Mouse (Mus musculus) limb, embryonic 14.5 days (tissue): ENCODE measurements around the gene Capn7. TPM values are rescaled to one million over a fixed set of nuclear protein-coding genes. Genes with fewer than 3 reads are reported as not detected.

Experiments used
- ATAC-seq: fragments of 200-750 bp; cut with Nextera tagmentation; 2 replicates; pipeline ENCODE4 v1.8.0; 2017; ENCODE audit warnings: low read depth, moderate number of reproducible peaks, moderate TSS enrichment; ENCODE audit not compliant: low FRiP score
- DNase-seq: peaks from one replicate; pipeline ENCODE4 v3.0.0-alpha.2; 2015; ENCODE audit warnings: low spot score
- H3K27ac ChIP-seq: fragments of 300-500 bp; sonication (generic); replicated peaks from 2 replicates; pipeline ENCODE4 v1.5.1; 2014; ENCODE audit warnings: low read depth, mild to moderate bottlenecking, low read length, moderate library complexity, mixed read lengths
- H3K27me3 ChIP-seq: fragments of 300-500 bp; sonication (generic); 2 replicates; pipeline ENCODE4 v1.6.1; 2014; ENCODE audit warnings: low read length, mixed read lengths; ENCODE audit not compliant: control insufficient read depth, insufficient read depth
- H3K36me3 ChIP-seq: fragments of 300-500 bp; sonication (generic); 2 replicates; pipeline ENCODE4 v1.6.1; 2014; ENCODE audit warnings: mild to moderate bottlenecking, low read length, moderate library complexity, mixed read lengths; ENCODE audit not compliant: control insufficient read depth, insufficient read depth
- H3K4me1 ChIP-seq: fragments of 300-500 bp; sonication (generic); 2 replicates; pipeline ENCODE4 v1.6.1; 2014; ENCODE audit warnings: antibody characterized with exemption, low read length, mixed read lengths; ENCODE audit not compliant: control insufficient read depth, insufficient read depth
- H3K4me2 ChIP-seq: fragments of 300-500 bp; sonication (generic); replicated peaks from 2 replicates; pipeline ENCODE4 v1.6.1; 2014; ENCODE audit warnings: low read depth, mild to moderate bottlenecking, low read length, moderate library complexity; ENCODE audit not compliant: severe bottlenecking
- H3K4me3 ChIP-seq: fragments of 300-500 bp; sonication (generic); replicated peaks from 2 replicates; pipeline ENCODE4 v1.5.1; 2014; ENCODE audit warnings: low read length
- H3K9ac ChIP-seq: fragments of 300-500 bp; sonication (generic); 2 replicates; pipeline ENCODE4 v1.6.1; 2014; ENCODE audit warnings: mild to moderate bottlenecking, low read depth, low read length, moderate library complexity; ENCODE audit not compliant: severe bottlenecking
- H3K9me3 ChIP-seq: fragments of 300-500 bp; sonication (generic); 2 replicates; pipeline ENCODE4 v1.6.1; 2016; ENCODE audit warnings: low read length; ENCODE audit not compliant: control insufficient read depth
- POLR2A ChIP-seq: fragments of 200-500 bp; IDR thresholded peaks from 2 replicates; pipeline ENCODE4 v1.8.0; 2012; ENCODE audit warnings: inconsistent platforms, mild to moderate bottlenecking, moderate library complexity, borderline replicate concordance; ENCODE audit not compliant: insufficient read depth, insufficient read length; ENCODE audit errors: extremely low read depth
- WGBS: fragments of 180-500 bp; shearing (Covaris S2); extraction: QIAGEN DNeasy Blood & Tissue Kit; methylation state at CpG from one replicate; pipeline ENCODE4 v1.1.7; 2014; 5-methylcytosine and 5-hydroxymethylcytosine counted together
- polyA plus RNA-seq, 2 experiments: library from polyadenylated mRNA; depleted of rRNA in 1 of 2; stranded (reverse) in 1 of 2; unstranded in 1 of 2; fragments of >200 nt; fragmentation: Nextera tagmentation in 1 of 2; extraction: Ambion mirVana in 1 of 2; gene quantifications; 2 replicates each; pipeline versions ENCODE4 v1.2.1 to v1.2.3; 2012 to 2014

The Capn7 gene
- polyA plus RNA-seq, 2 experiments = 44.1 to 44.7 TPM

DNA sequence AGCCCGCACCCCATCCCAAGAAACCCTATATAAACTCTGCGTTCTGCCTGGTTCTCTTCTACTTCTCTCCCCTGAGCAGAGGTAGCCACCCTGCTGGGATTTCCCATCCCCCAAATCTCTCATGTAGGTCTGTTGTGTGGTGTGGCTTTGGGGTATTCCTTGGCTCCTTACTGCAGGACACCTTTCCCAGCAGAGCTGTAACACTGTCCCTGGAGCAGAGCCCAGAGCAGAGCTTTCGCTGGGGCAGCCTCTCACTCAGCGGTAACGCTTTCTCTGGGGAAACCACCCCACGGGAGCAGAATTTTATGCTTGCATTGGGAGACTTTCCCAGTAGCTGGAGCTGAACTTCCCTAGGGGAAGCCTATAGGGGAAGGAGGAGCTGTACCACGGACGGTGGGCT lies 45.8 kb downstream of the Capn7 start:
- Histone ChIP-seq H3K4me3 (no peak overlapping the region), H3K4me2 (no peak overlapping the region), H3K9ac (no peak overlapping the region), H3K9me3 (no peaks in the 10 kb centered on the region), H3K27me3 (no peaks in the 10 kb centered on the region), H3K4me1 (peaks cover 11% of the 10 kb centered on the region), H3K27ac (no peak overlapping the region), H3K36me3 (peaks cover 28% of the 10 kb centered on the region)
- TF ChIP-seq POLR2A = no peak
- ATAC-seq (no peak), DNase-seq (no peak)
- 79% methylated on average over 8 of the region's 8 CpGs for WGBS

DNA sequence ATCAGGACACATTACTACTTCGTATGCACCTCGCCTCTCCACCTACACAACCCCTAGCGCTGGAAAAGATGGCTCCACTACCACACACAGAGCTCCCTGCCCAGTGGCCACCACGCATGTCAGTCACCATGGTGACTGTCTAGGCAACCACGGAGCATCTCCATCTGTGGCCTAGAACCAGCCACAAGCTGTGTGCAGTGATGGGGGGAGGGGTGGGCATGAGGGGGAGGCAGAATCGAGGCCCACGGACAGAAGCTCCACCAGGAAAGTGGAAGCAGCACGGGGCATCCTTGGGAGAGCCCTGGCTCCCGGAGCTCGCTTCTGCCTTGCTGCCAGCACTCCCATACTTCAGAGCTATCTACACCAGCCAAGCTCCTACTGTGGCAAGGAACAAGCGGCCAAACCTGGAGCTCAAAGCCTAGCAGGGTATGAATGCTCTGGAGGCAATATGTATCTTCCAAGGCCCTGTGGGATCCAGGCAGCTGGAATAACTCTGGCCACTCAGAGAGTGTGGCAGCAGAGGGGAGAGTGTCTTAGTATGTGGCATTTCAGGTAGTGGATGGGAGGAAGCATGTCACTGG lies 47.1 kb downstream of the Capn7 start:
- 88% methylated on average over 11 of the region's 11 CpGs for WGBS
- H3K9me3 ChIP-seq = no peaks in the 10 kb centered on the region
- H3K4me3 ChIP-seq = no peak overlapping the region
- no peak for TF ChIP-seq POLR2A
- H3K4me1 ChIP-seq = peaks cover 18% of the 10 kb centered on the region
- DNase-seq = no peak
- no peak overlapping the region for H3K4me2 ChIP-seq
- no peaks in the 10 kb centered on the region for H3K27me3 ChIP-seq
- H3K36me3 ChIP-seq = peaks cover 21% of the 10 kb centered on the region
- no peak overlapping the region for H3K9ac ChIP-seq
- ATAC-seq = no peak
- H3K27ac ChIP-seq = no peak overlapping the region

DNA sequence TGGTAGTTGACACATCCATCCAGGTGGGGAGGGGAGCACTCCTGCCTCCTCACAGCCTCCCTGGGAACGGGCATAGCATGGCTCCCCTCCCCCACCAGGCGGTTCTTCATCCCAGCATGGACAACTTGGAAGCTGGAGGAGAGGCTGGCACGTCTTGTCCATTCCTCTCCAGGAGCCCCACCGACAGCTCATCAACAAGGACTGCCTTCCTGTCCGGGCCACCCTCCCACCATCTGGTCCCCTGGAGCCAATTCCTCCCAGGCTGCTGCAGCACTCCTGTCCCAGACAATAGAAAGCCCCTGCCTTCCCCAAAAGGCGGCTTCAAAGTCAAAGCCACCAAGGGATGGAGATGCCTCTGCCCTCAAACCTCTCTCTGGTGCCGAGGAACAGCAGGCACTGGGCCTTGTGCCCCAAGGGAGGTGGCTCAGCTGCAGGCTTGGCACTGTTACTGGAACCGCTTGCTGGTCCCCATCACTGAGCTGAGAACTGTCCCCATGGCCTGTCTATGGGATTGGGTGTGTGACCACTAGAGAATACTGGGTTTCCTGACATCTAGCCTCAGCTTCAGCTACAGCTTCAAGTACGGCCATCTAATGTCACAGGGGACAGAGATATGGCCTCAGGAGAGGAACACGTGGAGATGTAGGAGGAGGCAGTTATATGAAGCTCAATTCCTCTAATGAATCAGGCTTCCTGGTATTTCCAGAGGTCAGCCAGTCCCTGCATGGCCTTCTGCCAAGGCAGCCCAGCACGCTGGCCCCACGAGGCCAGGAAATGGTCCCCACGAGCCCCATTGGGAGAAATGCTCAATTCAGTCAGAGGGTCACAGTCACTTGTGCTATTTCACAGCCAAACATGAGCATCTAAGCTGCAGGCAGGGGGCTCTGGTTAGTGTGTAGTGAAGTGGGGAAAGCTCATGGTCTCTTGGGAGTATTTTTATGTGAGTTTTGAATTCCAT lies 48.2 kb downstream of the Capn7 start:
- Histone ChIP-seq H3K4me2 (no peak overlapping the region), H3K27me3 (no peaks in the 10 kb centered on the region), H3K27ac (0 out of 2 replicates have a peak overlapping the region, but pooled peaks have one; percentile 38), H3K36me3 (peaks cover 14% of the 10 kb centered on the region; the same call in 1 of the 2 replicates), H3K4me3 (no peak overlapping the region), H3K4me1 (peaks cover 20% of the 10 kb centered on the region), H3K9me3 (no peaks in the 10 kb centered on the region), H3K9ac (0 out of 2 replicates have a peak overlapping the region, but pooled peaks have one; percentile 25)
- TF ChIP-seq POLR2A = no peak
- peak; percentile 36; the same call in 1 of the 2 replicates for ATAC-seq
- WGBS = 61% methylated on average over 13 of the region's 13 CpGs
- peak; percentile 54 for DNase-seq

DNA sequence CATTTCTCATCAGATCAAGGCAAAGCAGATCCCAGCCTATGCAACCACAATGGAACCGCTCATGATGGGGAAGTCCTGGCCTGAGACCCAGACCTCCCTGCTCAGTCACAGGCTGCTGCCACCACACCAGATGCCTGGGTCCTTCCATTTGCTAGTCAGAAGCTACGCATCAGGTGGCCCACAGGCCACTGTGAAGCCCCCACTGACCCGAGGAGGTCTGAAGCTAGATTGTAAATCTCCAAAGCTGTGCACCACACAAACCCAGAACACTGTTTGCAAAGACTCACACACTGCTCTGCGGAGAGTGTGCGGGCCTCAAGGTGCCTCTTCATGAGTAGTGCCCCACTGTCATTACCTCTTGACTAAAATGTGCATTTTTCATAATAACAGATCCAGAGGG lies 49.0 kb downstream of the Capn7 start:
- DNase-seq = no peak
- H3K27ac ChIP-seq = peak overlapping the region; percentile 63

DNA sequence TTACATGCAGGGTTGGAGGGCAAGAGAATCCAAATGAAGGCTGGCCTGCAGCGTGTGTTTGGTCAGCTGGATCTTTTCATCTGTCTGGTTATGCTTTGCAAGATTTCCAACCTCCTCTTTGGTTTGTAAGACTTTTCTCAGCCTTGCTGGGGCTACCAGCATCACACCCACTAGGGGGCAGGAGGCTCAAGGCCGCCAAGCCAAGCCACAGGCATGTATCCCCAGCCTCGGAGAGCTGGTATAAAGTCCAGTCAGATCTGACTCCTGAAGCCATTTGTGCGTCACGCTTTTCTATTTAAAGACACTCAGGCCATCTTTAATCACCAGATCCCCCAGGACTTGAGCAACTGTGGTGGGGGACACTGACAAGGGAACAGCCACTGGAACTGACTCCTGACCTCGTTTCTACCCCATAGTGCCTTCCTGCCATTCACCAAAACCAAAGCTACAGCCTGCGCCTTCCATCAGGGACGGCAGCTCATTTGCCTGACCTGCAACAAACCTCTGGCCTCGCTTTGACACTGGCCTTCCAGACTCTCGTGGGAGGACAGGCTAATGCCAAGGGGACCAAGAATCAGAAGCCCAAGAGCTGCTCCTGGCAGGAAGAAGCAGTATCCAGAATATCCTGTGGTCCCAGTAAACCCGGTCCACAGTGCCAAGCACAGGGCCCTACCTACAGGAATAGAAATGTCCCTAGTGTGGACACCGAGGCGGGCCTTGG lies 49.7 kb downstream of the Capn7 start:
- Histone ChIP-seq H3K27me3 (no peaks in the 10 kb centered on the region), H3K27ac (no peak overlapping the region)

More for the DNA sequence above, 49.0 kb downstream of the Capn7 start:
- Histone ChIP-seq H3K36me3 (peaks cover 14% of the 10 kb centered on the region; the same call in 1 of the 2 replicates), H3K4me1 (peaks cover 20% of the 10 kb centered on the region), H3K9me3 (no peaks in the 10 kb centered on the region), H3K4me2 (no peak overlapping the region), H3K4me3 (no peak overlapping the region), H3K9ac (0 out of 2 replicates have a peak overlapping the region, but pooled peaks have one; percentile 25), H3K27me3 (no peaks in the 10 kb centered on the region)
- no peak for TF ChIP-seq POLR2A
- whole genome bisulfite sequencing = 83% methylated on average over 5 of the region's 5 CpGs
- no peak for ATAC-seq

More for the DNA sequence above, 49.7 kb downstream of the Capn7 start:
- peaks cover 20% of the 10 kb centered on the region for H3K4me1 ChIP-seq
- 51% methylated on average over 13 of the region's 13 CpGs for WGBS
- H3K4me3 ChIP-seq = no peak overlapping the region
- ATAC-seq (peak; percentile 69; the same call in 1 of the 2 replicates), DNase-seq (peak; percentile 73)
- no peak overlapping the region for H3K4me2 ChIP-seq
- no peak overlapping the region for H3K9ac ChIP-seq
- TF ChIP-seq POLR2A = no peak
- no peaks in the 10 kb centered on the region for H3K9me3 ChIP-seq
- peaks cover 14% of the 10 kb centered on the region; the same call in 1 of the 2 replicates for H3K36me3 ChIP-seq
